Mouse (Mus musculus): Measurements from ENCODE around the gene Prkar1b.

Gene Prkar1b

GRCm38 (mm10) chr5:138970056-138970490 lies 179.7 kb downstream of the Prkar1b start:
- DNase-seq (ENCODE audit: low spot score): peak; percentile 55

Measured in urinary bladder, postnatal 14 days (tissue).